Mouse (Mus musculus): Measurements from ENCODE around the gene Mphosph6. TPM values are rescaled to one million over a fixed set of nuclear protein-coding genes. Genes with fewer than 3 reads are reported as not detected.

The Mphosph6 gene
- total RNA-seq, 2 experiments from 2014 or later, result 3.5 to 5.4 TPM

DNA sequence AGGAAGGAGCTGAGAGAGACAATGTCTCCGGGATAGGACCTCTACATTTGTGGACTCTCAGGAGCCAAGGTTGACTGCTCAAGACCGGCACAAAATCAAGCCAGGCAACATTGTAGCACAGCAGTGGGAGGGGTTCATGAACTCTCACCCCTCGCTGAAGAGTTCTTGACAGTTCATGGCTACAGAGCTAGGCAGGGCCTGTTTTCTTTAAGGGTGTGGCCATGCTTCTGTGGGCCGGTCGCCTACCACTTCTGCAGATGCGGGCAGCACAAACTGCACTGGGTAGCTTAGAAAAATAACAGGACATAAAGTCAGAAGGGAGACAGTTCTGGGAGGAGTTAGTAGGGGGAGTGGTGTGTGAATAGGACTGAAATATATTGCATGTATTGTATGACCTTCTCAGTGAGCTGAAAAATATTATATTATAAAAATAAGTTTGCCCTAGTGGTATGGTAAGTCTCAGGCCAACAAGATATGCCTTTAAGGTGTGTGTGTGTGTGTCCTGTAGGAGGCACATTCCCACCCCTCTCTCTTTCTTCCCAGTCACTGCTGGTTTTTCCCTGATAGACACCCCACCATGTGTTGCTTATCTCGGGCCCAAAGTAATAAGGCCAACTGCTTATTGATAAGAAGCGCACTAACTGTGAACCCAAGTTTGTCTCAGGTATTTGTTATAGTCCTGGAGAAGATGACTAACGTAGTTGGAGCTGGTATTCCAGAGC is 30.5 kb downstream of the Mphosph6 start:
- DNase-seq, result no peak

DNA sequence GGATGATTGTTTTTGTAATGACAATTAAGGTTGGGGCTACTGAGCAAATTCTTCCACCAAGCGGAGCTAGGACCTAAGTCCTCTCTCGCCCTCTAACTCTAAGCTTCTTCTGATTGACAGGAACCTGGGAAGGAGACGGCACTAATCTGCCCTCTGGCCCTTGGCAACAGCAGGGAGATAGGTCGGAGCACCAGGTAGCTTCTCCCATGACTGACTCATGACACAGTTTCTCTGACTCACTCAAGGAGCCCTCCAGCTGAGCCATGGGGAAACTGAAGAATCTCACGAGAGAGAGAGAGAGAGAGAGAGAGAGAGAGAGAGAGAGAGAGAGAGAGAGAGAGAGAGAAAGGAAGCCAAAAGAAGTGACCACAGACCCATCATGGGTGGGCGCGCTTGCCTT is 32.8 kb downstream of the Mphosph6 start:
- DNase-seq, result no peak

DNA sequence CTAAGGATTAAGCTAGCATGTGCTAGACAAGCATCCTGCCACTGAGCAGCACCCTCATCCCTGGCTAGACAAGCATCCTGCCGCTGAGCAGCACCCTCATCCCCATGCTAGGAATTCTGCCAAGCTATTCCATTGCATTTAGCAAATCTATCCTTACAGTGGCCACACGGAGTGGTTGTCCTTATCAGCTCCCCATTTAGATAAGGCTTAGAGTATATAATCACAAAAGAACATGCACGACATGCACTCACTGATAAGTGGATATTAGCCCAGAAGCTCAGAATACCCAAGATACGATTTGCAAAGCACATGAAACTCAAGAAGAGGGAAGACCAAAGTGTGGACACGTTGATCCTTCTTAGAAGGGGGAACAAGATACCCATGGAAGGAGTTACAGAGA is 35.8 kb downstream of the Mphosph6 start:
- DNase-seq, result no peak

- no peak for DNase-seq
These were observed 37.1 kb downstream of the Mphosph6 start for GRCm38 (mm10) chr8:117764625-117765024.

- DNase-seq, result no peak
These were observed 39.0 kb downstream of the Mphosph6 start for GRCm38 (mm10) chr8:117762776-117763175.

DNA sequence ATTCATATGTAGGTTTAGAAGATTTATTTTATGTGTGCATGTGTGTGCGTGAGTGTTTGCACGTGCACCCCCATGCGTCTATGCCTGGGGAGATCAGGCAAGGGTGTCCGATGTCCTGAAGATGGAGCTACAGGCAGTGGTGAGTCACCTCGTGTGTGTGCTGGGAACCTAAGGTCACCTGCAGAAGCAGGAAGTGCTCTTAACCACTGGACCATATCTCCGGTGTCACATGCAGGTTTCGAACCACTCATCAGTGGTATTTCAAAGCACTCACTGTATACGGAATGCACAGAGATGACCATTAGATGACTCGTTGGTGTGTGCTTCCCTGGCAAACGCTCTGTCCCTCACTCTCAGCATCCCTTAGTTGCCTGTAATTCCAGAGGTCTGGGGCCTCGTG is 43.8 kb downstream of the Mphosph6 start:
- no peak for DNase-seq

- no peak for DNase-seq
These were observed 52.3 kb downstream of the Mphosph6 start for GRCm38 (mm10) chr8:117749436-117749835.

- DNase-seq, result no peak
These were observed 53.6 kb downstream of the Mphosph6 start for GRCm38 (mm10) chr8:117747886-117748730.

DNA sequence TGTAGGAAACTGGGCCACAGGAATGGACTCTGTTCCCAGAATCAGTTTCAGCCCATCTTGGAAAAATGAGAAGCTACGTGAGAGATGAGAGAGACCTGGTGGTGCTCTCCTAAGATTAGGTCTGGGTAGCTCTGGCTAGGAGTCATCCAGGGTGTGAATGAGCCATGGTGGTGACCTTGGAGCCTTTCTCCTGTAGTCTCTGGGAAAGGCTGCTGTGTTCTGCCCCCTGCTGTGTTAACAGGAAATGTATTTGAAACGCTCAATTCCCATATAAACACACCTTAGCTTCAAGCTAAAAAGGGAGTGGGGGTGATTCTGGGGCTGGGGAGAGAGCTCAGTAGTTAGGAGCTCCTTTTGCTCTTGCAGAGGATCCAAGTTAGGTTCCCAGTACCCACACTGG is 54.3 kb downstream of the Mphosph6 start:
- no peak for DNase-seq

DNA sequence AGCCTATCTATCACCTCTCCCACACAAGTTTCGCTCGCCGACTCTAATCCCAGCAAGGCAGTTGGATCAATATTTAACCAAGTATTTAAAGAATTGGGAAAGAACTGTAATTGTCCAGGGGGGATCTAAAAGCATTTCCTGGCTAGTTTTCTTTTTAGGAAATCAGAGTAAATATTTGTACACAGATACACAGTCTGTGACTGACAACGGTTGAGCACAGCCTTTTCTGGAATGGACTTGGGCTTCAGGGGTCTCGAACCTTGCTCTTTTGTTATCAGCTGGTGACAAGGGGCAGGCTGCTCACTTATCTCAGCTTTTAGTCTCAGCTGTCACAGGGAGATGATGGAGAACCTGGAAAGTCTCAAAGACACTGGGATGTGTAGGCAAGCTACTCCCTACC is 55.1 kb downstream of the Mphosph6 start:
- DNase-seq, result no peak

GRCm38 (mm10) chr8:117742431-117743012 is 59.2 kb downstream of the Mphosph6 start:
- no peak for DNase-seq

Other genes starting within 250 kb of the Mphosph6 start
- under 1 TPM; 0.38 to 0.51 TPM for gene Sdr42e1, start 128.3 kb downstream of the Mphosph6 start, total RNA-seq (2021)
- not detected for gene Hsd17b2, start 100.0 kb downstream of the Mphosph6 start, total RNA-seq (2021)